In the genomic region with DNA sequence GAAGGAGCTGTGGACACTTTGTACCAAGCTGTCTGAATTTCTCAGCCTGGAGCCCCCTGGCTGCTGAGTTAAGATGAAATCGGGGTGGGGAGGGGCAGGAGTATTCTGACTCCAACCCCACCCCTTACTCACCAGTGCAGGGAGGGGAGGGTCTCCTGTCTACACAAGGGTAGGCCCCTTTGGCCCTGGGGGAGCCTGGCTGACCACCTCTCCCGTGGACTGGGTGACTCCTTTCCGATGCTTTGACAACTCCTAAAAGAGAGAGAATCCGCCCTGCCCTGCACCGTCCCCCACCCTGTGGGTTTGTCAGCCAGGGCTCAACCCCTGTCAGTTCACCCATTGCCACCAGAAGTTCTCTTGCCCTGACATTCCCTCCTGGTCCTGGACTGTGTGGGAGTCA, we compare ENCODE assay signal across 16 mouse cellular contexts. TPM values are rescaled to one million over a fixed set of nuclear protein-coding genes. Genes with fewer than 3 reads are reported as not detected.
DNase-seq lines count a peak whose midpoint lies in the region; ATAC-seq and TF ChIP-seq lines count a peak whose summit lies in the region.
"Had no signal": no experiment of that assay in that cellular context is flagged by ENCODE, and none has a peak within 500 bp of the region (broad histone marks: within the 10 kb centered on the region; RNA-seq: fewer than 3 reads in every experiment).

No protein-coding gene starts in this region.

- H3K36me3 ChIP-seq in hindbrain, postnatal 0 days (ENCODE audit: insufficient read depth, low read length) = no peaks in the 10 kb centered on the region
- no peaks in the 10 kb centered on the region for H3K36me3 ChIP-seq in hindbrain, embryonic 16.5 days (ENCODE audit: control insufficient read depth, insufficient read depth, low read length)
- no peaks in the 10 kb centered on the region for H3K36me3 ChIP-seq in stomach, embryonic 14.5 days (ENCODE audit: control insufficient read depth, insufficient read depth, low read length)
- no peaks in the 10 kb centered on the region for H3K36me3 ChIP-seq in stomach, postnatal 0 days (ENCODE audit: control insufficient read depth, insufficient read depth, low read length)
- no peaks in the 10 kb centered on the region for H3K36me3 ChIP-seq in forebrain, embryonic 14.5 days (ENCODE audit: control insufficient read depth, insufficient read depth, low read length)
- H3K36me3 ChIP-seq in stomach, embryonic 16.5 days (ENCODE audit: control insufficient read depth, insufficient read depth, low read length) = no peaks in the 10 kb centered on the region
- H3K36me3 ChIP-seq: hindbrain, embryonic 15.5 days had no signal

- DNase-seq in hindbrain, postnatal 0 days (ENCODE audit: low spot score) = no peak
- DNase-seq in stomach, postnatal 0 days (ENCODE audit: low spot score) = no peak
- no peak for DNase-seq in forebrain, embryonic 14.5 days (ENCODE audit: low spot score)
- no peak for DNase-seq in embryo, embryonic 10 days (ENCODE audit: low spot score)
- DNase-seq in embryo, embryonic 11 days = no peak
- DNase-seq: adrenal gland, adult 2 months; kidney, postnatal 36 days; right cerebral cortex, postnatal 25 days had no signal

- H3K4me1 ChIP-seq in hindbrain, postnatal 0 days (ENCODE audit: insufficient read depth, low read length) = peaks cover 6% of the 10 kb centered on the region
- H3K4me1 ChIP-seq in hindbrain, embryonic 16.5 days (ENCODE audit: control insufficient read depth, insufficient read depth, low read depth, low read length) = peaks cover 15% of the 10 kb centered on the region
- peaks cover 20% of the 10 kb centered on the region for H3K4me1 ChIP-seq in stomach, embryonic 14.5 days (ENCODE audit: control insufficient read depth, insufficient read depth, low read length)
- no peaks in the 10 kb centered on the region; the same call in 1 of the 2 replicates for H3K4me1 ChIP-seq in stomach, postnatal 0 days (replicated peaks; ENCODE audit: control insufficient read depth, insufficient read depth)
- peaks cover 14% of the 10 kb centered on the region for H3K4me1 ChIP-seq in forebrain, embryonic 14.5 days (ENCODE audit: control insufficient read depth, insufficient read depth, low read length)
- H3K4me1 ChIP-seq in stomach, embryonic 16.5 days (ENCODE audit: control insufficient read depth, insufficient read depth, low read length) = peaks cover 38% of the 10 kb centered on the region

- H3K4me3 ChIP-seq in hindbrain, postnatal 0 days (ENCODE audit: low read length) = no peak overlapping the region
- H3K4me3 ChIP-seq in hindbrain, embryonic 16.5 days (ENCODE audit: low read length) = no peak overlapping the region
- H3K4me3 ChIP-seq in stomach, embryonic 14.5 days (ENCODE audit: low read depth, low read length) = no peak overlapping the region
- no peak overlapping the region for H3K4me3 ChIP-seq in stomach, postnatal 0 days (ENCODE audit: low read depth, low read length)
- no peak overlapping the region for H3K4me3 ChIP-seq in forebrain, embryonic 14.5 days (ENCODE audit: low read depth, low read length)
- 0 out of 2 replicates have a peak overlapping the region, but pooled peaks have one; percentile 9 for H3K4me3 ChIP-seq in stomach, embryonic 16.5 days (replicated peaks; ENCODE audit: low read length)
- H3K4me3 ChIP-seq: hindbrain, embryonic 15.5 days had no signal

- H3K9ac ChIP-seq in hindbrain, postnatal 0 days (replicated peaks; ENCODE audit: low read length) = no peak overlapping the region
- H3K9ac ChIP-seq in hindbrain, embryonic 16.5 days (ENCODE audit: low read depth, low read length) = no peak overlapping the region
- H3K9ac ChIP-seq in stomach, embryonic 14.5 days (replicated peaks; ENCODE audit: low read depth, low read length) = no peak overlapping the region
- H3K9ac ChIP-seq in stomach, postnatal 0 days (ENCODE audit: low read length) = no peak overlapping the region
- peak overlapping the region; percentile 37; the same call in 1 of the 2 replicates for H3K9ac ChIP-seq in forebrain, embryonic 14.5 days (ENCODE audit: low read length)
- H3K9ac ChIP-seq in stomach, embryonic 16.5 days (ENCODE audit: low read length) = peak overlapping the region; percentile 27; the same call in 1 of the 2 replicates
- H3K9ac ChIP-seq: hindbrain, embryonic 15.5 days had no signal

- H3K9me3 ChIP-seq in hindbrain, postnatal 0 days (ENCODE audit: low read length) = no peaks in the 10 kb centered on the region
- no peaks in the 10 kb centered on the region for H3K9me3 ChIP-seq in hindbrain, embryonic 16.5 days (ENCODE audit: control insufficient read depth, low read length)
- H3K9me3 ChIP-seq in stomach, embryonic 14.5 days (ENCODE audit: control insufficient read depth, low read depth, low read length) = no peaks in the 10 kb centered on the region
- no peaks in the 10 kb centered on the region for H3K9me3 ChIP-seq in stomach, postnatal 0 days (ENCODE audit: control insufficient read depth, low read length)
- no peaks in the 10 kb centered on the region for H3K9me3 ChIP-seq in forebrain, embryonic 14.5 days (replicated peaks; ENCODE audit: control insufficient read depth, low read length)
- H3K9me3 ChIP-seq in stomach, embryonic 16.5 days (replicated peaks; ENCODE audit: control insufficient read depth, low read length) = no peaks in the 10 kb centered on the region
- H3K9me3 ChIP-seq: hindbrain, embryonic 15.5 days had no signal

- 0 out of 2 replicates have a peak overlapping the region, but pooled peaks have one; percentile 1 for H3K4me2 ChIP-seq in hindbrain, postnatal 0 days (ENCODE audit: low read depth, low read length)
- H3K4me2 ChIP-seq in hindbrain, embryonic 16.5 days (ENCODE audit: low read length) = no peak overlapping the region
- 0 out of 2 replicates have a peak overlapping the region, but pooled peaks have one; percentile 14 for H3K4me2 ChIP-seq in stomach, embryonic 14.5 days (replicated peaks; ENCODE audit: low read depth, low read length)
- H3K4me2 ChIP-seq in stomach, postnatal 0 days (replicated peaks; ENCODE audit: low read depth) = no peak overlapping the region
- H3K4me2 ChIP-seq in forebrain, embryonic 14.5 days (ENCODE audit: low read length) = peak overlapping the region; percentile 5; the same call in 1 of the 2 replicates
- peak overlapping the region; percentile 38 for H3K4me2 ChIP-seq in stomach, embryonic 16.5 days (ENCODE audit: low read depth, low read length)
- H3K4me2 ChIP-seq: hindbrain, embryonic 15.5 days; liver, embryonic 11.5 days had no signal

- no peak for TF ChIP-seq EP300 in stomach, postnatal 0 days (optimal IDR thresholded peaks at IDR 0.05)

- TF ChIP-seq CTCF in hindbrain, postnatal 0 days (IDR thresholded peaks at IDR 0.05; ENCODE audit: low read depth) = peak; percentile 20; the same call in 1 of the 2 replicates
- no peak for TF ChIP-seq CTCF in stomach, postnatal 0 days (IDR thresholded peaks at IDR 0.05; ENCODE audit: low read depth)

- no peak for ATAC-seq in hindbrain, postnatal 0 days
- ATAC-seq in hindbrain, embryonic 16.5 days = no peak
- no peak for ATAC-seq in stomach, embryonic 14.5 days (ENCODE audit: insufficient number of reproducible peaks, insufficient read depth, low FRiP score, low read depth)
- ATAC-seq in stomach, postnatal 0 days (ENCODE audit: low FRiP score, low TSS enrichment) = no peak
- no peak for ATAC-seq in forebrain, embryonic 14.5 days
- ATAC-seq in stomach, embryonic 16.5 days (ENCODE audit: insufficient read depth, low FRiP score) = no peak
- ATAC-seq: CD4-positive, CD25-positive, alpha-beta regulatory T cell, adult 4 months had no signal

- no peaks in the 10 kb centered on the region for H3K27me3 ChIP-seq in hindbrain, postnatal 0 days (ENCODE audit: insufficient read depth, low read length)
- no peaks in the 10 kb centered on the region for H3K27me3 ChIP-seq in hindbrain, embryonic 16.5 days (replicated peaks; ENCODE audit: control insufficient read depth, insufficient read depth, low read length)
- H3K27me3 ChIP-seq in stomach, embryonic 14.5 days (ENCODE audit: control insufficient read depth, insufficient read depth, low read length) = no peaks in the 10 kb centered on the region
- no peaks in the 10 kb centered on the region for H3K27me3 ChIP-seq in stomach, postnatal 0 days (ENCODE audit: control insufficient read depth, insufficient read depth, low read length)
- H3K27me3 ChIP-seq in forebrain, embryonic 14.5 days (replicated peaks; ENCODE audit: control insufficient read depth, insufficient read depth, low read length) = no peaks in the 10 kb centered on the region
- H3K27me3 ChIP-seq in stomach, embryonic 16.5 days (ENCODE audit: control insufficient read depth, insufficient read depth, low read length) = no peaks in the 10 kb centered on the region
- H3K27me3 ChIP-seq: hindbrain, embryonic 15.5 days had no signal

- WGBS in hindbrain, postnatal 0 days = 79% methylated on average over 5 of the region's 5 CpGs
- WGBS in hindbrain, embryonic 16.5 days = 73% methylated on average over 5 of the region's 5 CpGs
- 76% methylated on average over 5 of the region's 5 CpGs for WGBS in stomach, embryonic 14.5 days
- WGBS in stomach, postnatal 0 days = 71% methylated on average over 5 of the region's 5 CpGs
- WGBS in forebrain, embryonic 14.5 days = 83% methylated on average over 5 of the region's 5 CpGs
- 73% methylated on average over 5 of the region's 5 CpGs for WGBS in stomach, embryonic 16.5 days

- no peak overlapping the region for H3K27ac ChIP-seq in hindbrain, postnatal 0 days
- no peak overlapping the region; the same call in 1 of the 2 replicates for H3K27ac ChIP-seq in hindbrain, embryonic 16.5 days (ENCODE audit: low read depth, low read length)
- H3K27ac ChIP-seq in stomach, embryonic 14.5 days (ENCODE audit: low read length) = no peak overlapping the region
- no peak overlapping the region for H3K27ac ChIP-seq in stomach, postnatal 0 days (replicated peaks)
- peak overlapping the region; percentile 80; the same call in 1 of the 2 replicates for H3K27ac ChIP-seq in forebrain, embryonic 14.5 days (ENCODE audit: low read depth, low read length)
- peak overlapping the region; percentile 84 for H3K27ac ChIP-seq in stomach, embryonic 16.5 days (ENCODE audit: low read length)
- H3K27ac ChIP-seq: hindbrain, embryonic 15.5 days had no signal

RNA-seq across cellular contexts. Expression of a gene that starts 1.6 kb away (rescaled TPM):
- total RNA-seq in hindbrain, postnatal 0 days (2014; rRNA removed) = 0.65 and 2.1 TPM in 2 replicates
- 2.4 and 2.7 TPM in 2 replicates for polyA plus RNA-seq in hindbrain, postnatal 0 days (2015; fragmentation: Nextera tagmentation; extraction: Ambion mirVana)
- polyA plus RNA-seq in hindbrain, embryonic 16.5 days (2015; fragmentation: Nextera tagmentation; extraction: Ambion mirVana) = 1.7 TPM in 2 replicates
- polyA plus RNA-seq in stomach, embryonic 14.5 days (2014; fragmentation: Nextera tagmentation; extraction: Ambion mirVana) = 16.3 and 21.3 TPM in 2 replicates
- polyA plus RNA-seq in stomach, postnatal 0 days (2015; fragmentation: Nextera tagmentation; extraction: Ambion mirVana) = 8.0 and 8.2 TPM in 2 replicates
- 2.9 and 6.2 TPM in 2 replicates for polyA plus RNA-seq in forebrain, embryonic 14.5 days (2014; fragmentation: Nextera tagmentation; extraction: Ambion mirVana)
- polyA plus RNA-seq in stomach, embryonic 16.5 days (2015; fragmentation: Nextera tagmentation; extraction: Ambion mirVana) = 14.2 and 14.3 TPM in 2 replicates
- total RNA-seq: left cerebral cortex, adult 18-20 months; monocyte, adult 5-6 weeks had no signal

RNA-seq across cellular contexts. Expression of a gene that starts 9.8 kb away (rescaled TPM):
- 0.68 and 1.2 TPM in 2 replicates for total RNA-seq in hindbrain, postnatal 0 days (2014; rRNA removed)
- polyA plus RNA-seq in hindbrain, postnatal 0 days (2015; fragmentation: Nextera tagmentation; extraction: Ambion mirVana) = 0.11 and 0.18 TPM in 2 replicates
- 0.08 and 0.19 TPM in 2 replicates for polyA plus RNA-seq in hindbrain, embryonic 16.5 days (2015; fragmentation: Nextera tagmentation; extraction: Ambion mirVana)
- polyA plus RNA-seq in stomach, embryonic 14.5 days (2014; fragmentation: Nextera tagmentation; extraction: Ambion mirVana) = 0.18 and 0.22 TPM in 2 replicates
- polyA plus RNA-seq in stomach, postnatal 0 days (2015; fragmentation: Nextera tagmentation; extraction: Ambion mirVana) = 0.28 and 0.36 TPM in 2 replicates
- polyA plus RNA-seq in forebrain, embryonic 14.5 days (2014; fragmentation: Nextera tagmentation; extraction: Ambion mirVana) = 0.05 and 0.11 TPM in 2 replicates
- polyA plus RNA-seq in stomach, embryonic 16.5 days (2015; fragmentation: Nextera tagmentation; extraction: Ambion mirVana) = 0.26 and 0.42 TPM in 2 replicates
- total RNA-seq: monocyte, adult 5-6 weeks had no signal

RNA-seq across cellular contexts. Expression of a gene that starts 20.3 kb away (rescaled TPM):
- total RNA-seq in hindbrain, postnatal 0 days (2014; rRNA removed) = 1.1 and 6.4 TPM in 2 replicates
- polyA plus RNA-seq in hindbrain, postnatal 0 days (2015; fragmentation: Nextera tagmentation; extraction: Ambion mirVana) = 2.2 and 3.1 TPM in 2 replicates
- polyA plus RNA-seq in hindbrain, embryonic 16.5 days (2015; fragmentation: Nextera tagmentation; extraction: Ambion mirVana) = 1.8 and 2.5 TPM in 2 replicates
- polyA plus RNA-seq in stomach, embryonic 14.5 days (2014; fragmentation: Nextera tagmentation; extraction: Ambion mirVana) = 3.6 and 3.8 TPM in 2 replicates
- 1.9 and 2.7 TPM in 2 replicates for polyA plus RNA-seq in stomach, postnatal 0 days (2015; fragmentation: Nextera tagmentation; extraction: Ambion mirVana)
- polyA plus RNA-seq in forebrain, embryonic 14.5 days (2014; fragmentation: Nextera tagmentation; extraction: Ambion mirVana) = 2.3 and 2.6 TPM in 2 replicates
- 3.9 and 4.2 TPM in 2 replicates for polyA plus RNA-seq in stomach, embryonic 16.5 days (2015; fragmentation: Nextera tagmentation; extraction: Ambion mirVana)

RNA-seq across cellular contexts. Expression of a gene that starts 23.6 kb away (rescaled TPM):
- total RNA-seq in hindbrain, postnatal 0 days (2014; rRNA removed) = 56.9 and 59.5 TPM in 2 replicates
- 81.9 and 88.5 TPM in 2 replicates for polyA plus RNA-seq in hindbrain, postnatal 0 days (2015; fragmentation: Nextera tagmentation; extraction: Ambion mirVana)
- polyA plus RNA-seq in hindbrain, embryonic 16.5 days (2015; fragmentation: Nextera tagmentation; extraction: Ambion mirVana) = 85.2 and 88.5 TPM in 2 replicates
- polyA plus RNA-seq in stomach, embryonic 14.5 days (2014; fragmentation: Nextera tagmentation; extraction: Ambion mirVana) = 83.0 and 88.5 TPM in 2 replicates
- polyA plus RNA-seq in stomach, postnatal 0 days (2015; fragmentation: Nextera tagmentation; extraction: Ambion mirVana) = 344 and 360 TPM in 2 replicates
- 28.3 and 37.3 TPM in 2 replicates for polyA plus RNA-seq in forebrain, embryonic 14.5 days (2014; fragmentation: Nextera tagmentation; extraction: Ambion mirVana)
- 396 and 441 TPM in 2 replicates for polyA plus RNA-seq in stomach, embryonic 16.5 days (2015; fragmentation: Nextera tagmentation; extraction: Ambion mirVana)

RNA-seq across cellular contexts. Expression of a gene that starts 25.4 kb away (rescaled TPM):
- total RNA-seq in hindbrain, postnatal 0 days (2014; rRNA removed) = 128 TPM in 2 replicates
- polyA plus RNA-seq in hindbrain, postnatal 0 days (2015; fragmentation: Nextera tagmentation; extraction: Ambion mirVana) = 39.9 and 41.7 TPM in 2 replicates
- polyA plus RNA-seq in hindbrain, embryonic 16.5 days (2015; fragmentation: Nextera tagmentation; extraction: Ambion mirVana) = 50.7 and 61.7 TPM in 2 replicates
- polyA plus RNA-seq in stomach, embryonic 14.5 days (2014; fragmentation: Nextera tagmentation; extraction: Ambion mirVana) = 84.0 and 92.3 TPM in 2 replicates
- 35.5 and 40.2 TPM in 2 replicates for polyA plus RNA-seq in stomach, postnatal 0 days (2015; fragmentation: Nextera tagmentation; extraction: Ambion mirVana)
- polyA plus RNA-seq in forebrain, embryonic 14.5 days (2014; fragmentation: Nextera tagmentation; extraction: Ambion mirVana) = 42.4 and 53.9 TPM in 2 replicates
- polyA plus RNA-seq in stomach, embryonic 16.5 days (2015; fragmentation: Nextera tagmentation; extraction: Ambion mirVana) = 81.1 and 82.1 TPM in 2 replicates

Comparison
In these comparisons a context has a peak if more than half of its experiments do, and no peak if none do; other contexts are left out.
1. H3K27ac ChIP-seq: peak in forebrain, embryonic 14.5 days (single experiment) and stomach, embryonic 16.5 days (single experiment); none in hindbrain, postnatal 0 days (single experiment), hindbrain, embryonic 16.5 days (single experiment), stomach, embryonic 14.5 days (single experiment) and stomach, postnatal 0 days (single experiment).
2. H3K4me2 ChIP-seq: peak in hindbrain, postnatal 0 days (single experiment), stomach, embryonic 14.5 days (single experiment), forebrain, embryonic 14.5 days (single experiment) and stomach, embryonic 16.5 days (single experiment); none in hindbrain, embryonic 16.5 days (single experiment) and stomach, postnatal 0 days (single experiment).
3. H3K9ac ChIP-seq: peak in forebrain, embryonic 14.5 days (single experiment) and stomach, embryonic 16.5 days (single experiment); none in hindbrain, postnatal 0 days (single experiment), hindbrain, embryonic 16.5 days (single experiment), stomach, embryonic 14.5 days (single experiment) and stomach, postnatal 0 days (single experiment).